In genomic region chr10:14239670-14240069, GRCm38 (mm10) we compare ENCODE assay signal across 35 mouse cellular contexts.
"Had no signal": no experiment of that assay in that cellular context is flagged by ENCODE, and none has a peak within 500 bp of the region (broad histone marks: within the 10 kb centered on the region; RNA-seq: fewer than 3 reads in every experiment).

No protein-coding gene starts in this region.

- H3K4me1 ChIP-seq: heart, embryonic 12.5 days; heart, embryonic 13.5 days; heart, embryonic 15.5 days; hindbrain, embryonic 10.5 days; hindbrain, embryonic 12.5 days; hindbrain, embryonic 13.5 days; hindbrain, embryonic 15.5 days; intestine, embryonic 15.5 days; kidney, embryonic 15.5 days had no signal

- H3K4me2 ChIP-seq: heart, embryonic 11.5 days; heart, embryonic 12.5 days; heart, embryonic 13.5 days; heart, embryonic 15.5 days; hindbrain, embryonic 12.5 days; hindbrain, embryonic 13.5 days; hindbrain, embryonic 14.5 days; hindbrain, embryonic 15.5 days; intestine, embryonic 15.5 days; kidney, embryonic 15.5 days had no signal

- H3K27ac ChIP-seq: heart, embryonic 13.5 days; heart, embryonic 15.5 days; hindbrain, embryonic 10.5 days; hindbrain, embryonic 12.5 days; hindbrain, embryonic 13.5 days; hindbrain, embryonic 14.5 days; hindbrain, embryonic 15.5 days; hindbrain, postnatal 0 days; intestine, embryonic 15.5 days; kidney, embryonic 15.5 days; kidney, postnatal 0 days; layer of hippocampus, adult 2 months; left cerebral cortex, adult 2 months had no signal

- H3K36me3 ChIP-seq: heart, embryonic 12.5 days; heart, embryonic 13.5 days; heart, embryonic 15.5 days; hindbrain, embryonic 10.5 days; hindbrain, embryonic 12.5 days; hindbrain, embryonic 13.5 days; hindbrain, embryonic 15.5 days; intestine, embryonic 15.5 days; kidney, embryonic 15.5 days had no signal

- H3K9me3 ChIP-seq: heart, embryonic 12.5 days; heart, embryonic 13.5 days; heart, embryonic 15.5 days; hindbrain, embryonic 10.5 days; hindbrain, embryonic 12.5 days; hindbrain, embryonic 13.5 days; hindbrain, embryonic 15.5 days; intestine, embryonic 15.5 days; kidney, embryonic 15.5 days had no signal

- H3K27me3 ChIP-seq: heart, embryonic 12.5 days; heart, embryonic 13.5 days; heart, embryonic 15.5 days; hindbrain, embryonic 12.5 days; hindbrain, embryonic 13.5 days; hindbrain, embryonic 15.5 days; intestine, embryonic 15.5 days; kidney, embryonic 15.5 days had no signal

- H3K4me3 ChIP-seq: heart, embryonic 12.5 days; heart, embryonic 13.5 days; heart, embryonic 15.5 days; hindbrain, embryonic 10.5 days; hindbrain, embryonic 12.5 days; hindbrain, embryonic 13.5 days; hindbrain, embryonic 15.5 days; intestine, embryonic 15.5 days; kidney, embryonic 15.5 days; layer of hippocampus, adult 2 months; left cerebral cortex, adult 2 months had no signal

- DNase-seq: heart, postnatal 10 days; heart, postnatal 14 days; heart, postnatal 36 days; heart, postnatal 4 days; kidney, adult 11 months; kidney, adult 18-20 months; kidney, adult 2 months; kidney, adult 8-10 months; kidney, adult 9 months; kidney, postnatal 10 days; kidney, postnatal 14 days; kidney, postnatal 25 days; kidney, postnatal 36 days; kidney, postnatal 4 days; layer of hippocampus, adult 9-11 months; layer of hippocampus, postnatal 36 days had no signal

- H3K9ac ChIP-seq: heart, embryonic 12.5 days; heart, embryonic 13.5 days; heart, embryonic 15.5 days; hindbrain, embryonic 12.5 days; hindbrain, embryonic 13.5 days; hindbrain, embryonic 14.5 days; hindbrain, embryonic 15.5 days; intestine, embryonic 15.5 days; kidney, embryonic 15.5 days had no signal

- ATAC-seq: hindbrain, embryonic 16.5 days; hindbrain, postnatal 0 days; inflammation-experienced regulatory T-cells, adult 6 months; intestine, embryonic 15.5 days; intestine, embryonic 16.5 days; intestine, postnatal 0 days had no signal
